Mouse (Mus musculus) heart, postnatal 36 days (tissue): ENCODE results near the gene Zfp207. TPM values are rescaled to one million over a fixed set of nuclear protein-coding genes. Genes with fewer than 3 reads are reported as not detected.

Experiments
- total RNA-seq, 2 experiments: library from RNA; stranded (reverse); gene quantifications; 2 replicates each; pipeline ENCODE4 v1.2.3; 2021

The Zfp207 gene
- total RNA-seq, 2 experiments from 2014 or later: 64.0 to 74.5 TPM

Other genes with a start within 250 kb of the Zfp207 start
- 10 to 100 TPM; 26.4 to 27.8 TPM for gene Tefm, start 241.1 kb upstream of the Zfp207 start, total RNA-seq
- gene Adap2, start 229.2 kb upstream of the Zfp207 start, total RNA-seq: 10 to 100 TPM; 11.6 to 16.6 TPM
- 1 to 10 TPM; 5.3 to 5.8 TPM for gene Rnf135, start 199.4 kb upstream of the Zfp207 start, total RNA-seq
- 10 to 100 TPM; 62.5 to 63.0 TPM for gene Rhot1, start 174.3 kb upstream of the Zfp207 start, total RNA-seq
- 1 to 10 TPM; 7.2 to 7.9 TPM for gene Rhbdl3, start 82.4 kb upstream of the Zfp207 start, total RNA-seq
- 10 to 100 TPM; 22.0 to 22.8 TPM for gene 5730455P16Rik, start 5.2 kb upstream of the Zfp207 start, total RNA-seq
- gene Psmd11, start 45.3 kb downstream of the Zfp207 start, total RNA-seq: 100 to 1,000 TPM; 114 to 128 TPM
- gene Cdk5r1, start 93.7 kb downstream of the Zfp207 start, total RNA-seq: 1 to 10 TPM; 1.2 to 1.5 TPM